Mouse (Mus musculus) frontal cortex, adult 2 months (tissue): ENCODE data around the gene Erfe. TPM values are rescaled to one million over a fixed set of nuclear protein-coding genes. Genes with fewer than 3 reads are reported as not detected.

Experiments
- DNase-seq, 2 experiments: peaks; one replicate each; pipeline ENCODE4 v3.0.0; 2022; ENCODE audit warnings: low spot score in 1 of 2; ENCODE audit errors: extremely low spot score in 1 of 2
- polyA plus RNA-seq: library from polyadenylated mRNA; depleted of rRNA; stranded (reverse); fragments of >200 nt; gene quantifications from 2 replicates; pipeline ENCODE4 v1.2.3, GENCODE M21; 2012; rRNA removed

The Erfe gene
- polyA plus RNA-seq, 1 experiment, result 0.72 TPM

DNA sequence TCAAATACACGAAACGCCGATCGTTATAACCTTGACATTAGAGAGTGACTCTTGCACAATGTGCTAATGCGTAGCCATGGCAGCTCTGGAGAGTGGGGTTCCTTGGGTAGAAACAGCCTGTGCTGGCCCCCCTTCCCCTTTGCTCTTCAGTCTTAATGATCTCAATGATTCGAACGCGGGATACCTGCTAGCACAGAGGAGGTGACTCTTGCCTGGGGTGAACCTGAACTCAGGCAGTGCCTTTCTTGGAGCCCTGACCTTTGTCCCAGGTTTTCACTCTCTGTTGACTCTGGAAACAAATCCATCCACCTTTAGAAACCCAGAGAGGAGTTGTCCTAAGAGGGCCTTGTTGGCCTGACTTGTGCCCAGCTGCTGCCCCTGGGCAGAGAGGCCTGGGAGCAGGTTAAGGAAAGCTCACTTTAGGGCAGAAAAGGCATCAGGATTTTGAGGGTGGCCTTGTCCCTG is 54.4 kb downstream of the Erfe start:
- no peak for DNase-seq

Other genes starting within 250 kb of the Erfe start
- 0.02 and 0.04 TPM in 2 replicates for gene Rbm44, start 221.3 kb upstream of the Erfe start, polyA plus RNA-seq
- 59.0 and 60.6 TPM in 2 replicates for gene Ramp1, start 186.6 kb upstream of the Erfe start, polyA plus RNA-seq
- 60.1 and 62.1 TPM in 2 replicates for gene Ube2f, start 116.1 kb upstream of the Erfe start, polyA plus RNA-seq
- 19.6 and 20.0 TPM in 2 replicates for gene Scly, start 68.1 kb upstream of the Erfe start, polyA plus RNA-seq
- 0.21 and 0.28 TPM in 2 replicates for gene Espnl, start 44.4 kb upstream of the Erfe start, polyA plus RNA-seq
- 4.8 and 5.0 TPM in 2 replicates for gene Klhl30, start 15.4 kb upstream of the Erfe start, polyA plus RNA-seq
- gene Ilkap, start 32.4 kb downstream of the Erfe start, polyA plus RNA-seq, result 92.2 and 97.3 TPM in 2 replicates
- 20.7 and 25.9 TPM in 2 replicates for gene Hes6, start 47.6 kb downstream of the Erfe start, polyA plus RNA-seq
- gene Per2, start 92.9 kb downstream of the Erfe start, polyA plus RNA-seq, result 18.6 and 19.4 TPM in 2 replicates
- 19.5 and 20.6 TPM in 2 replicates for gene Traf3ip1, start 128.2 kb downstream of the Erfe start, polyA plus RNA-seq
- gene Asb1, start 174.1 kb downstream of the Erfe start, polyA plus RNA-seq, result 20.1 and 20.8 TPM in 2 replicates